Comparison of ENCODE assay signal across 20 mouse cellular contexts in genomic region chr7:133005772-133006171, GRCm38 (mm10).
DNase-seq lines count a peak whose midpoint lies in the region; ATAC-seq and TF ChIP-seq lines count a peak whose summit lies in the region.
"Had no signal": no experiment of that assay in that cellular context is flagged by ENCODE, and none has a peak within 500 bp of the region (broad histone marks: within the 10 kb centered on the region; RNA-seq: fewer than 3 reads in every experiment).

No protein-coding gene starts in this region.

- no peaks in the 10 kb centered on the region; the same call in 1 of the 2 replicates for H3K36me3 ChIP-seq in hindbrain, embryonic 13.5 days
- H3K36me3 ChIP-seq in hindbrain, embryonic 16.5 days (ENCODE audit: control insufficient read depth, insufficient read depth, low read length): no peaks in the 10 kb centered on the region
- H3K36me3 ChIP-seq in ES-E14 (ENCODE audit: control insufficient read depth, insufficient read depth, low read length, poor library complexity, severe bottlenecking): peaks cover 63% of the 10 kb centered on the region
- H3K36me3 ChIP-seq in embryonic facial prominence, embryonic 15.5 days: peaks cover 3% of the 10 kb centered on the region; the same call in 1 of the 2 replicates
- H3K36me3 ChIP-seq: liver, embryonic 15.5 days had no signal

- in situ Hi-C loops in ES-E14 (cut with MboI; ENCODE audit: low sequenced_read_pairs in 2 of 2, unreplicated experiment in 2 of 2): no loop called here

- ATAC-seq in hindbrain, embryonic 13.5 days (ENCODE audit: low FRiP score): no peak
- ATAC-seq in hindbrain, embryonic 16.5 days: no peak
- ATAC-seq in embryonic facial prominence, embryonic 15.5 days (ENCODE audit: insufficient number of reproducible peaks, low FRiP score, low TSS enrichment, low read depth): no peak
- ATAC-seq: lung, postnatal 0 days; midbrain, embryonic 13.5 days had no signal

- peak overlapping the region; percentile 30; the same call in 1 of the 2 replicates for H3K27ac ChIP-seq in hindbrain, embryonic 13.5 days
- H3K27ac ChIP-seq in hindbrain, embryonic 16.5 days (ENCODE audit: low read depth, low read length): no peak overlapping the region
- peak overlapping the region; percentile 84 for H3K27ac ChIP-seq in ES-E14 (ENCODE audit: insufficient read depth, low read depth, low read length, poor library complexity, severe bottlenecking)
- no peak overlapping the region for H3K27ac ChIP-seq in embryonic facial prominence, embryonic 15.5 days (replicated peaks)
- H3K27ac ChIP-seq: liver, embryonic 15.5 days; midbrain, embryonic 13.5 days had no signal

- H3K9ac ChIP-seq in hindbrain, embryonic 13.5 days: no peak overlapping the region
- H3K9ac ChIP-seq in hindbrain, embryonic 16.5 days (ENCODE audit: low read depth, low read length): no peak overlapping the region
- peak overlapping the region; percentile 58 for H3K9ac ChIP-seq in ES-E14 (ENCODE audit: insufficient read depth, low read depth, low read length, poor library complexity, severe bottlenecking)
- 0 out of 2 replicates have a peak overlapping the region, but pooled peaks have one; percentile 13 for H3K9ac ChIP-seq in embryonic facial prominence, embryonic 15.5 days
- H3K9ac ChIP-seq: heart, embryonic 12.5 days; liver, embryonic 15.5 days; midbrain, embryonic 13.5 days had no signal

- no peaks in the 10 kb centered on the region for H3K9me3 ChIP-seq in hindbrain, embryonic 13.5 days
- H3K9me3 ChIP-seq in hindbrain, embryonic 16.5 days (ENCODE audit: control insufficient read depth, low read length): no peaks in the 10 kb centered on the region
- H3K9me3 ChIP-seq in ES-E14 (ENCODE audit: control insufficient read depth, insufficient read depth, low read depth, low read length): no peaks in the 10 kb centered on the region
- no peaks in the 10 kb centered on the region for H3K9me3 ChIP-seq in embryonic facial prominence, embryonic 15.5 days (replicated peaks)
- H3K9me3 ChIP-seq: G1E; heart, embryonic 12.5 days; liver, embryonic 15.5 days; midbrain, embryonic 13.5 days had no signal

- DNase-seq in adrenal gland, adult 8-10 months: peak; percentile 50
- DNase-seq in adrenal gland, postnatal 4 days (ENCODE audit: low spot score in 2 of 2): no peak
- peak; percentile 47 for DNase-seq in ES-E14 (ENCODE audit: low read depth, low spot score)
- no peak for DNase-seq in kidney, adult 18-20 months
- no peak for DNase-seq in layer of hippocampus, postnatal 14 days (ENCODE audit: low spot score in 2 of 2)
- DNase-seq: embryo, embryonic 11 days; gastrocnemius, postnatal 14 days; heart, postnatal 36 days; kidney, adult 9 months; kidney, postnatal 36 days; thymus, adult 2 months had no signal

- 86% methylated on average over 7 of the region's 7 CpGs for WGBS in hindbrain, embryonic 13.5 days
- 87% methylated on average over 7 of the region's 7 CpGs for WGBS in hindbrain, embryonic 16.5 days
- WGBS in embryonic facial prominence, embryonic 15.5 days: 69% methylated on average over 7 of the region's 7 CpGs

- H3K4me3 ChIP-seq in hindbrain, embryonic 13.5 days: no peak overlapping the region
- no peak overlapping the region for H3K4me3 ChIP-seq in hindbrain, embryonic 16.5 days (ENCODE audit: low read length)
- no peak overlapping the region; a peak in 1 of 4 replicates for H3K4me3 ChIP-seq in ES-E14 (ENCODE audit: insufficient read depth in 1 of 2, low read depth in 1 of 2, low read length in 2 of 2, poor library complexity in 1 of 2, severe bottlenecking in 1 of 2)
- no peak overlapping the region for H3K4me3 ChIP-seq in embryonic facial prominence, embryonic 15.5 days (replicated peaks)
- H3K4me3 ChIP-seq: erythroblast, embryonic 14.5 days; heart, embryonic 12.5 days; liver, embryonic 15.5 days; midbrain, embryonic 13.5 days had no signal

- H3K27me3 ChIP-seq in hindbrain, embryonic 13.5 days: no peaks in the 10 kb centered on the region
- H3K27me3 ChIP-seq in hindbrain, embryonic 16.5 days (replicated peaks; ENCODE audit: control insufficient read depth, insufficient read depth, low read length): no peaks in the 10 kb centered on the region
- no peaks in the 10 kb centered on the region for H3K27me3 ChIP-seq in embryonic facial prominence, embryonic 15.5 days
- H3K27me3 ChIP-seq: heart, embryonic 12.5 days; liver, embryonic 15.5 days; midbrain, embryonic 13.5 days had no signal

- H3K4me1 ChIP-seq in hindbrain, embryonic 13.5 days (replicated peaks): peaks cover 82% of the 10 kb centered on the region
- peaks cover 17% of the 10 kb centered on the region for H3K4me1 ChIP-seq in hindbrain, embryonic 16.5 days (ENCODE audit: control insufficient read depth, insufficient read depth, low read depth, low read length)
- H3K4me1 ChIP-seq in ES-E14 (ENCODE audit: control insufficient read depth in 2 of 2, insufficient read depth in 2 of 2, low read length in 2 of 2, poor library complexity in 1 of 2): peaks cover 17 to 47% of the 10 kb centered on the region in 2 experiments
- peaks cover 60% of the 10 kb centered on the region for H3K4me1 ChIP-seq in embryonic facial prominence, embryonic 15.5 days

- no peak overlapping the region for H3K4me2 ChIP-seq in hindbrain, embryonic 13.5 days
- no peak overlapping the region for H3K4me2 ChIP-seq in hindbrain, embryonic 16.5 days (ENCODE audit: low read length)
- no peak overlapping the region for H3K4me2 ChIP-seq in embryonic facial prominence, embryonic 15.5 days (replicated peaks)
- H3K4me2 ChIP-seq: heart, embryonic 12.5 days; liver, embryonic 15.5 days; midbrain, embryonic 13.5 days had no signal

TF ChIP-seq in ES-E14, 5 proteins besides CTCF, POLR2A, EP300 and RAD21:
- TF ChIP-seq ZNF384 (IDR thresholded peaks at IDR 0.05; ENCODE audit: low read depth, low read length) (no peak), ZC3H11A (IDR thresholded peaks at IDR 0.05; ENCODE audit: borderline replicate concordance, low read depth, low read length) (no peak), HCFC1 (IDR thresholded peaks at IDR 0.05; ENCODE audit: borderline replicate concordance, insufficient read depth, low read length) (no peak), CHD2 (IDR thresholded peaks at IDR 0.05; ENCODE audit: low read depth, low read length) (peak; percentile 43; the same call in 1 of the 2 replicates), MAFK (IDR thresholded peaks at IDR 0.05; ENCODE audit: insufficient read depth, low read depth, low read length) (no peak)

Comparison
In these comparisons a context has a peak if more than half of its experiments do, and no peak if none do; other contexts are left out.
1. DNase-seq: peak in adrenal gland, adult 8-10 months (single experiment) and ES-E14 (single experiment); none in adrenal gland, postnatal 4 days (0 of 2), kidney, adult 18-20 months (single experiment) and layer of hippocampus, postnatal 14 days (0 of 2).
2. H3K27ac ChIP-seq: peak in hindbrain, embryonic 13.5 days (single experiment) and ES-E14 (single experiment); none in hindbrain, embryonic 16.5 days (single experiment) and embryonic facial prominence, embryonic 15.5 days (single experiment).
3. H3K9ac ChIP-seq: peak in ES-E14 (single experiment) and embryonic facial prominence, embryonic 15.5 days (single experiment); none in hindbrain, embryonic 13.5 days (single experiment) and hindbrain, embryonic 16.5 days (single experiment).